Mouse (Mus musculus) left cerebral cortex, adult 8-10 months (tissue): ENCODE results near the gene Mllt3. TPM values are rescaled to one million over a fixed set of nuclear protein-coding genes. Genes with fewer than 3 reads are reported as not detected.
"Not testable (repeated sequence)": the region's sequence is repeated elsewhere in the genome, so short reads cannot be mapped to it uniquely, and the experiment has no call there.

Source experiments
- DNase-seq, 2 experiments: peaks; one replicate each; pipeline ENCODE4 v3.0.0; 2022; ENCODE audit warnings: low spot score in 2 of 2
- total RNA-seq, 4 experiments: library from RNA; stranded (reverse); gene quantifications; 2 replicates each; pipeline ENCODE4 v1.2.4; 2022

Mllt3 gene
- total RNA-seq, 4 experiments from 2014 or later, result 35.3 to 39.1 (median 37.0) TPM

DNA sequence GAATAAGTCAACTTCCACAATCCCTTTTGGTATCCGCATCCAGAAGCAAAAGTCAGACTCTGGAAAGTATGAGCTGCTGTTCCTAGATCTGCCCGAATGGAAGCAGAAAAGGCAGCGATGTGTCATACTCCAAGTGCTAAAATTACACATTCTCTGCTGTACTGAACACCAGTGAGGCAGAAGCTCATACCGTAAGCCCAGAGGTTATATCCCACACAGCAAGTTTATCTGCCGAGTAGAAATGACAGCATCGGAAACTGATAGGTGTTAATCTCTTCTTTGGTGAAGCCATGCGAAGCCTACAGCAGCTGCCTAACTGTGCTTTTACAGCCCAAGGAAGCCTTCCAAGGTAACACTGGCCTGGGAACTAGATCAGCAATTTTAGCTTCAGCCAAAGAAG is 17.9 kb downstream of the Mllt3 start:
- DNase-seq, result no peak

DNA sequence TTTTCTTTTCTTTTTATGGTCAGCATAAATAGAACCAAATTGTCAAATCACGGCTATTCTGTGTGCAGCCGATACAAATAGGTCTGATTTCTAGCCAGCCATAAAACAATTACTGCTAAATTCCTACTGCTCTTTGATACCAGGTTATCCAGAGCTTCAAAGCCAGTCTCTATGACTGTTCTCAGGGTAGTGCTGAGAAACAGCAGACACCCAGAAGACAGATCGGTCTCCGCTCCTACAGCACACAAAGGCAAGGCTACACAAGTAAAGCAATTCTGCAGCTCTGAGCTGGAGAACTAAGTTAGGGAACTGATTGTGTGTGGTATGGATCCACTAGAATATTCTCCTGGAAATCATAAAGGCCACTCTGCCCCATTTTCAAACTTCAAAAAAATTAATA is 20.4 kb downstream of the Mllt3 start:
- DNase-seq, result no peak

DNA sequence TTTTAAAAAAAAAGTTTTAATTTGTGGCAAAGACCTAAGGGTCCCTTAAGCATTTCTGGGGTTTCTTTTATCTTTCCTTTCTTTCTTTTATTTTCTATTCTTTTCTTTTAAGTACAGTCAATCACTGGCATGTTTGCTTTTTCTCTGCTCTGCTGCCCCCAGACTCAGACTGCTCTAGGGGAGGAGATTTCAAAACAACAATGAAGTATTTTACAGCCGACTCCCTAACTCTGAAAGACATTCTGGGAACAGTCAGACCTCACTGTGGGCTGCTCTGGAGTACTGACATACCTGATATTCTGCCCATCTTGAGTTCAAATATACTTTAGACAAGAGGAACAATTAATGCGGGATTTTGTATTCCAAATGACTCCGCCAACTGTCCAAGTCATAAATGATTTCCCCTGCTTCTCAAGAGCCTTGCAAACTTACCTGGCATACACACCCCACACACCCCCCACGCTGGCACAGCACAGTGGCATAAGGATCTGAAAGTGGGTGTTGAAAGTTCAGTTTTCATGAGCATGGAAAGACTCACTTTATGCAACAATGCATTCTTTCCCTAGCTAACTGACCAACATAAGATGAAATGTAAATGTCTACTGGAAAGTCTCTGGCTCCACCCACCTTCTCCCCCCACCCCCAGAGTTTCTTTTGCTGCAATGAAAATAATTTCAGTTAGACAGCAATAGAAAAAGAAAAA is 21.1 kb downstream of the Mllt3 start:
- DNase-seq, result no peak

DNA sequence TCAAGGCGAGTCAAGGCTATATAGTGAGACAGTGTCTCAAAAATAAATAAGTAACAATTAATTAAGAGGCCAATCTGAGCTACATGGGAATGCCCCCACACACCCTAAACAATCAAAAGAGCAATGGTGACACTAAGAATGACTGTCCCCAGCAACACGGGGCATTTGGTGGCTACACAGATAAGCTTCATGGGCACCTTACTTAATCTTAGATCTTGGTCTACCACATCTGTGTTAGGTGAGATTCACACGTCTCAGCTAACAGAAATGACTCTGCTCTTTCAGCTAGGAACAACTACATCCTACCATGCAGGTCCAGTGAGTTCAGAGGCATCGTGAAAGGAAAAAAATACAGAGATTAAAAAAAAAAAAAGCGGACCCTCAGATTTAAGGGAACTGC is 22.7 kb downstream of the Mllt3 start:
- DNase-seq, result no peak

DNA sequence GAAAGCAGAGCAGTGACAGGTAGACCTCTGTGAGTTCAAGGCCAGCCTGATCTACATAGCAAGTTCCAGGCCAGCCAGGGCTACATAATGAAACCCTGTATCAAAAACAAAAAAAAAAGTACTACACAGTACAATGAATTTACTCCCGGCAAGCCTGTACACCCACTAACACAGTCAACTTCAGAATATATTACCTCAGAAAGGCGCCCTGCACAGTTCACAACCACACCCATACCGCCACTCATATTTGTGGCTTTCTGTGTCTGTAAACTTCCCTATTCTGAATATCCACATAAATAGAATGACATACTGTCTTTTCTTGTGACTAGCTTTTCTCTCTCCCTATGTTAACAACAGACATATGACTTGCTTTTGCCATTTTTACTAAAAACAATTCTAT is 27.4 kb downstream of the Mllt3 start:
- DNase-seq, result no peak

DNA sequence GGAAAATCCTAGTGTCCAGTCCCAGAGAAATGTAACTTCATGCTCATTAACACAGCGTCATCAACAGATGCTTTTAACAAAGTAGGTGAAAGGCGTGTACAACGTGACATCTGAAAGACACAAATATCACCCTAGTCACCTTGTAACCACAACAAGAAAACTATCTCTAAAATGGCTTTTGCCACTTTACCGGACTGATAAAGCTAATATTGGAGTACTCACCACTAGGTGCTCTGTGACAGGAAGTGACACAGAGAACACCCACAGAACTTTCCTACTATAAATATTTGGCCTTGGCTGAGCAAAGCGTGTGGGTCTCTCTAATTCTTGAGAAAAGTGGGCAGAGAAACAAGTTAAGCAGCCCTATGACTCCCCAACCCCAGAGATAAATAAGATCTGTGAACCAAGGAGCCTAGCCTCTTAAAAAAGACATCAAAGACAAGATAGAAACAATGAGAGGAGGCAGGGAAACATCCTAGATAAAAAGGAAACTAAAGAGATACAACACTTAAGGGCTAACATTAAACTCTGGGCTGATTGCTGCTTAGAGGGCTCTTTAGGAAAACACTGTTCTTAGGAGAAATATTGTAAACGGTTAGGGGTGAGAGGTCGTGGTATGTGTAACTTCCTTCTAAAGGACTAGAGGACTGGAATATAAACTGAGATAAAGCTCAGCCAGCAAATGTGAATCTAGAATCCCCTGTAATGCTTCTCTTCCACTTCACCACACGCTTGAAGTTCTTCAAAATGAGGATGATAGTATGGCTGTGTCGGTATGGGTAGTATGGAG is 29.8 kb downstream of the Mllt3 start:
- no peak for DNase-seq

DNA sequence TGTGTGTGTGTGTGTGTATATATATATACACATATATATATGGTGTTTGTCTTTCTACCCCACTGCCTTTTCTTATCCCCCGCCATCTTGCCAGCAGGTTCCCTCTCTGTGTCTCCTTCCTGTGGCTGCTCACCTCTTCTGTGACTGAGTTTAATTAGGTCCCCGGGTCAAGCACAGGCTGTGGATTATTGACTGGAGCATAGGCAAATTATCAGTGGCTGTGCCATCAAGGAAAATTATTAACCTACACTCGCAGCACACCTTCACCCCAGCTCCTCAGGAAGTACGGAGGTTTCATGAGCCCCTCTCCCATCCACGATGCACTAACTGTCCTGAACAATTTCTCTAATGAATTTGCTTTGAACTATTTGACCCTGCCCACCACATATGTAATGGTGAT is 41.5 kb downstream of the Mllt3 start:
- no peak for DNase-seq

DNA sequence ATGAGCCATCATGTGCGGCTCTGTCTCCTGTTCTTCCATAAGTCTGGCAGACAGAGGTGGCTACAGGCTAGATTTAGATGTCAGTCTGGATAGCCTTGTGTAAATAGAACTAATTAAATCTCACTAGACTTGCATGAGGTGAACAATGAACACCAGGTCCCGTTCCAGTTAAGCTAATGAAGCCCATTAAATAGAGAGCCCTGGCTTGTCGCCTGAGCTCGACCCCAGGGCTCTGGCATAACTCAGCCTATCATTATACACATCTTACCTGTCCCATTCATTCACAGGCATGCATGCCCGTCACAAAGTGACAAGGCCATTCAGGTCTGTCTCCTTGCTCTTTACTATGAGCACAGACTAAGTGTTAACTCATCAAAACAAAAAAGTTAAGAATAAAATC is 42.2 kb downstream of the Mllt3 start:
- no peak for DNase-seq

DNA sequence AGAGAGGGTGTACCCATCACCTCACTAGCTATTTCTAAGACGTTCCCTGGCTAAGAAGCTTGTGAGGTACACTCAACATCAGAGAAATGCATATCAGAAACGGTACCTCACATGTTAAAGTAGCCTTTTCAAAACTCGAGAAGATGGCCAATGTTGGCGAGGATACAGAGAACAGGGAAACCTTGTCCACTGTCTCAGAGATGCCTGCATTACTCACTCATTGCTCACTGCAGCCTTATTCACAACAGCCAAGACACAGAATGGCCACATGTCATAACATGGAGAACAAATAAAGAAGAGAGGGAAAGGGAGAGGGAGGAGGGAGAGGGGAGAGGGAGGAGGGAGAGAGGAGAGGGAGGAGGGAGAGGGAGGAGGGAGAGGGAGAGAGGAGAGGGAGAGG is 47.9 kb downstream of the Mllt3 start:
- no peak for DNase-seq

DNA sequence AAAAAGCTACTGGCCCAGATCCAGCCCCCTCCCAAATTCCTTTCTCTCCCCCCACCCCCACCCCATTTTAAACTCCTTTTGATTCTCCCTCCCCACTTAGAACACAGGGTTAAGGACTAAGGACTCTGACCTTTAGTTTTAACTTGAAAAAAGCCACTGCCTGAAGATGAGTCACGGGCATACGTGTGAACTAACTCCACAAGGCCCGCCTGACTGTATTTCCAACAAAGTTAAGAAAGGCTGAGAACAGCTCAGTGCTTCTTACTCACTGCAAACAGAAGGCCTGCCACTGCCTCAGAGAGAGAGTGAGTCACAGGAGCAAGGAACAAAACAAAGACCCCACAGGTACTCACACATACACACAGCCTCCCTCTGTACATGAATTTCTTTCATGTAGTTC is 48.6 kb downstream of the Mllt3 start:
- DNase-seq, result peak in 1 of 2 experiments; percentile 61

DNA sequence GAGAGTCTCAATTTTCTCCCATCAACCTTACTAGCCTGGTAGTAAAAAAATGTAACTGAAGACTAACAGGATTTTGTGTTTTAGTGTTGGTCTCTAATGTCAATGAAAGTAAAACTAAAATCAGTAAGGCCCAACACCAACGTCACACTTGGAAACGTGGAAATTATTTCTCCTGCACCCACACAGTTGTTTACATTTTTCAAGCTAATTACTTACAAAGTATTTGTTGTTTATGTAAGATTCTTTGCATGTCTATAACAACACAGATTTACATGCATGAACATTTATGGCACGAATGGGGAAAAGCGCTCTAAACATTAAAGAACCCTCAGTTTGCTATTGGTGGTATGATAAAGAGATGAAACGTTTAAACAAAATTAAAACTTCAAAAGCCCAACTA is 49.1 kb downstream of the Mllt3 start:
- no peak for DNase-seq

DNA sequence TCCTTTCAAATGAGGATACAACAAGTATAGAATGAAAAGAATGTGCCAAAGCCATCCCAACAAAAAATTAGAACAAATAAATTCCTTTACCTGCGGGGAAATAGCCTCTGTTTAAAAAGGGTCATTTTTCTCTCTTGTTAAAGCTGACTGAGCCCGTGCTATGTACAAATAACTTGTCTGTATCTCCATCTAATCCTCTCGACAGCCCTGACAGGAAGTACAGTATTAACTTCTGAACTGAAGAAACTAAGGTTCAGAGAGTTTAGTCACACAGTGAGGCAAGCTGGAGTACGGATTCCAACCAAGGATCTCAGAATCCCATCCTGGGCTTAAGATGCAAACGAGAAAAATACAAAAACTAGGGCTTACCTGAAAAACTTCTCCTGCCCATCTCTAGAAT is 50.6 kb downstream of the Mllt3 start:
- no peak for DNase-seq

DNA sequence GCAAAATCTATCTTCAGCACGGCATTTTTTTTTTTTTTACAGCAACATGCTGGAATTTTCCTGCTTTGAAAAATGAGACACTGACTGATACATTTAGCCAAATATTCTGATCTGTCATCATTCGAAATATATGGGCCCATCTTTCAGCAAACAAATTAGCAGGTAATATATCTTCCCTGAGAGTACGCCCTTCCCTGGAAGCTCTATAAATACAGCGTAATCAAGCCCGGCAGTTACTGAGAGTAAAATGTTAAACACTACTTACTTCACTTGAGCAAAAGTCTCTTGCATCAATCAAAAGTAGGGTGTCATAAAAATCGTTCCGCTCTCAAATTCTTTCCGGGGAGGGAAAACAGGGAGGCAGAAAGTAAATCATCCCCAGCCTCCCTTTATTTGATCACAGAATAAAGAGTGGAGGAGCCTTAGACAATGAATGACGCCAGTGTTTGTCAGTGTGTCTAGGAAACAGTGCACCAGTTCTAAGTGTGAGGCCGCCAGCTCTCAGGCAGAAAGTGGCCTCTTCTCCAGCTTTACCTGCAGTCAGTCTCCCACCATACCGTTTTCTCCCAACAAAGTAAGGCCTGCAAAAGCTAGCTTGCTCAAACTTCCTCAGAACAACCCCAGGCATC is 55.2 kb downstream of the Mllt3 start:
- no peak for DNase-seq

DNA sequence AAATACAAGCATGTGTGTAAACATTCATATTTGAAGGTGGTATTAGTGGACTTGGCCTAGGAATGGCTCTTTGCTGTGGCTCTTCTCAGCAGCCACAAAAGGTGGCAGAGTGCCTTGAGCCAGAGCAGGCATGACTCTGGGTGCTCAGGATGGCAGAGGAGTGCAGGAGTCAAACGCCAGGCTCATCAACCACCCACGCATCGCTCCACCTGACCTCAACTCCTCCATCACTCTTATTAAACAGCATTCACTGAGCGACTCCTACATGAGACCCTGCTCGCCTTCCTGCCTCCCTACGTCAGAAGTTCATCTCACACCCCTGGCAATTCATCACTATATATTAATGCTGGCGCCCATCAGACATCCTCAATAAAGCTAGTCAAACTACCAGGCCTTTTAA is 67.3 kb downstream of the Mllt3 start:
- no peak for DNase-seq

DNA sequence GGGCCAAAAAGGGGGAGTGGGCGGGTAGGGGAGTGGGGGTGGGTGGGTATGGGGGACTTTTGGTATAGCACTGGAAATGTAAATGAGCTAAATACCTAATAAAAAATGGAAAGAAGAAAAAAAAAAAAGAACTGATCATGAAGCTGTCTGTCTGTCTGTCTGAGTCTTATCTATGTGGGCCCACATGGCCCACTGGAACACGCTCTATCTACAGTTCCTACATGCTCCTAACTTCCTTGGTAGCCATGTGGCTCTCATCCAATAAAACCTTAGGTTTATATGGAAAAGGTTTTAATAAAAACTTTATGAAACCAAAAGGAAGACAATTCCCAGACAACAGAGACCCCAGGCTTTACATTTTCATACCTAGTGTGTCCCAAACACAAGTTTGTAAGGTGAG is 68.3 kb downstream of the Mllt3 start:
- not testable (repeated sequence) for DNase-seq

DNA sequence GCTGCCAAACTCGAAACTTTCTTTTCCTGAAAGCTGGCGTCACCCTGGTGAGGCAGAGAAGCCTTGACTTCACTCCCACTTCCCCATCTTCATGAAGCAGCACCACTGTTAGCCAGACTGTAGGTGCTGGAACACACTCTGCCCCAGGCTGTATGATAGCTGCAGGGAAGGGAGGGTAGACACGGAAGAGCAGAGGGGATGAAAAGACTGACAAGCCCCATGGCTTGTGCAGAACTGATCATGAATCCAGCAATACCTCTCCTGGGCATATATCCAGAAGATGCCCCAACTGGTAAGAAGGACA is 69.4 kb downstream of the Mllt3 start:
- no peak for DNase-seq

DNA sequence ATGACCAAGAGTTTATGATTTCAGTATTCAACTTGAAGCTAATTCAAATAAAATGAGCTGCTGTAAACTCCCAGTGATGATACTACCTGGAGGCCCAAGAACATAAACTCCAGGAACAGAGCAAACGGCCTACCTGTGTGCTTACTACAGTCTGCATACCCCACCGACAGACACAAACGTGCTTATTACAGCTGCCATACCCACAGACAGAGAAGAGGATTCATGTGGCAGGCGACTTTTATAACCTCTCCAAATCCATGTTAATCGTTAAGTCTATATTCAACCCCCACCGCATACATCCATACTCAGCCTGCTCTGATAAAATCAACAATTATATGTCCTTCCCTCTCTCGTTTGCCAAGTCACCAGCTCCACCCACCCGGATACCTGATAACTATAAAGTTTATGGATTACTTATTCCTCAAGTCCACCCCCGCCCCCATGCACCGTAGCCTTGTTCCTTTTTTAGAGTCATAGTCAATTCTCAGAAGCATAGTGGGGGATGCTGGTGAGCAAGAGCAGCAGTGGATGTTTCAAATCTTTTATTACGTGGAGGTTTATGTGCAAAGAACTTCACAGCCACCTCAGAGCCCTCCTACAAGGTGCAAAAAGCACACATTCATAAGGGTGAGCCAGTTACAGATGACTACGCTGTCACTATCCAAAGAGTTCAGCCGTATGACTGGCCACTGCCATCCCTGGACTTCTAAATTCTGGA is 70.0 kb downstream of the Mllt3 start:
- DNase-seq, result no peak

DNA sequence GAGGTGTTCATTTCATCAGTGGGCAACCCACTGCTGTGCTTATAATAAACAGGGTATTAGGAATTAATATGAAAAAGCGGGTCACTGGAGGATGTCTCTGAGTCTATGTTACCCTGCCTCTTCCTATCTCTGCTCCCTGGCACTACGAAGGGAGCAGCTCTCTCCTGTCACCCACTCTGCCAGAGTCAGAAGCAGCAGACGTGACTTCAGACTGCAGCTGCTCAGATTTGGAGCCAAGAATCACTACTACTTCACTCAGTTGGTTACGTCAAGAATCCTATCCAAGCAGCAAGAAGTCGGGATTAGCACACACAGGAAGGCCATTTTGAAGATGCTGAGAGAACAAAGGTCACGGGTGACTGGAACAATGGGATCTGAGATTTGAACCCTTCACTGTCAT is 71.3 kb downstream of the Mllt3 start:
- DNase-seq, result no peak

DNA sequence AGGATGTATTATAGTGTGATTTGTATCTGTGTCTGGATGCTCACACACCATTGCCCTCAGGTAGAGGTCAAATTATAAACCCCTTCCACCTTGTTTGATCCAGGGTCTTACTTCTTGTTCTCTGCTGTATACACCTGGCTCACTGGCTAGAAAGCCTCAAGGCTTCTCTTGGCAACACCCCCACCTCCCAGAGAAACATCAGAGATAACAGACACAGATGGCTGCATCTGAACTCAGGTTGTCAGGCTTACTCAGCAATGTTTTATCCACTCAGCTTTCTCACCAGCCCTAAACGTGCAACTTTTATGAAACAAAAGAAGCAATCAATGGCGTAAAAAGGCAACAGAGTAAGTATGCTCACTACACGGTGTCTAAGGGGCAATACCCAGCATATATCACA is 75.3 kb downstream of the Mllt3 start:
- no peak for DNase-seq

DNA sequence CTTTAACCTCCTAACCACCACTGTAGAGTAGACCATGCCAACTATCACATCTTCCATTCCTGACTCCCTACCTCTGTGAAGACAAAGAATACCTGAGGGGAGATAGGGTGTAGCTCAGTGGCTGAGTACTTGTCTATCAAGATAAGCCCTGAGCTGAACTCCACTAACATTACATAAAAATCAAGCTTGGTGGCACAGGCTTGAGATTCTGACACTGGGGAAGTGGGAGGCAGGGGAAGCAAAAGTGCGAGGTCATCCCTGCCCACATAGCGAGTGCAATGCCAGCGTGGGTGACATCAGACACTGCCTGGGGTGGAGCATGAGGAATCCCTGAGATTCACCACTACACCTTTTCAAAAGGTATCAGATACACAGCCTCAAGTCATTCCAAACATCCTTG is 76.0 kb downstream of the Mllt3 start:
- no peak for DNase-seq

DNA sequence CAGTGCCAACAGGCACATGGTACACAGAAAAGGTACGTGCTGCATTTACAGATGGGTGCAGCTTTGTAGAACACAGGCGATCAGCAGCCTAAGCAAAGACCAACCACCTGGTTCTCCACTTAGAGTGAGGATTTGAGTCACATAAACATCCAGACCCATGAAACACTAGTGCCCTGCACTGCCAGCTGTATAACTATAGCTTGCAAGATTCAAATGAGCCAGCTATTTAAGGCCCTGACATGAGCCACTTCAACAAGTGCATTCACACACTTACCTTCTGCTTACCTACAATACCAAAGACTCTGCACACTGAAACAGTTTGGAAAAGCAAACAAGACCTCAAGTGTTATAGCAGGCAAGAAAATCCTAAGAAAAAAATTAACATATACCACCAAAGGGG is 78.0 kb downstream of the Mllt3 start:
- no peak for DNase-seq

DNA sequence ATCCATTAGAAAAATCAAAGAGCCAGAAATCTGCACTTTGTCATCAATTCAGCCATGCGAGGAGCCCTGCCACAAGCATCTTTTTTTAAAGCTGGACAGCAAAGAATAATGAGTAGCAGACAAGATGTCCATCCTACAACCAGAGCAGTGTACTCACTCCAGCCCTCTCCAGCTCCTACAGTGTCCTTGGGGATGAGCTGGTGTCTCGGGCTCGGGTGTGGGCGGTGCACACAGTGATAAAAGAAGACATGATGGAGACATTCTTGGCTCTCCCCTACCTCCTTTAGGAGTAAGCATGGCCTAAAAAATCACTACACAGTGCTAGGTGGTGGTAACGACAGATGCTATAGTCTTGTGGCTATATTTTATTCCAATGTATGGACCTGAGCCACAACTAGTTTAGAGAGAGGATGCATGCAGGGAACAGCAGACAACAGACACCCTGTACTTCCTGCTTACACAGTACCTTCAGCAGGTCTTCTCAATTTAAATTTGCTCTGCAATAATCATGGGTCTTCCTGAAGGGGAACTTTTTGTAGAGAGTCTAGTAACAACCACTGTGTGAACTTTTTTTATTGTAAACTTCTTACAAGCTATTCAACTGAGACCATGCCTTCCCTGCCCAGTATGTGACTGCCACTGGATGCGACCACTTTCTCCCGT is 78.6 kb downstream of the Mllt3 start:
- DNase-seq, result peak in 1 of 2 experiments; percentile 67
